Mouse (Mus musculus): Measurements from ENCODE around the gene Atrnl1. TPM values are rescaled to one million over a fixed set of nuclear protein-coding genes. Genes with fewer than 3 reads are reported as not detected.
"Not testable (repeated sequence)": the region's sequence is repeated elsewhere in the genome, so short reads cannot be mapped to it uniquely, and the experiment has no call there.

The Atrnl1 gene
- total RNA-seq, 2 experiments from 2014 or later, result 7.1 to 8.0 TPM

GRCm38 (mm10) chr19:58043120-58043519, 432.3 kb downstream of the Atrnl1 start:
- Histone ChIP-seq H3K4me3 (no peak overlapping the region), H3K27ac (no peak overlapping the region)
- no peak for TF ChIP-seq CTCF (IDR thresholded peaks at IDR 0.05)
- intact Hi-C loops (cut with DNase I), result no loop called here
- DNase-seq, result no peak

- Histone ChIP-seq H3K27ac (no peak overlapping the region), H3K4me3 (no peak overlapping the region)
- intact Hi-C loops (cut with DNase I), result no loop called here
- TF ChIP-seq CTCF (IDR thresholded peaks at IDR 0.05), result no peak
- DNase-seq, result no peak
Observed at GRCm38 (mm10) chr19:58043550-58043949, 432.7 kb downstream of the Atrnl1 start.

GRCm38 (mm10) chr19:58044816-58045215, 434.0 kb downstream of the Atrnl1 start:
- no peak for TF ChIP-seq CTCF (IDR thresholded peaks at IDR 0.05)
- H3K27ac ChIP-seq, result no peak overlapping the region
- no peak overlapping the region for H3K4me3 ChIP-seq
- intact Hi-C loops (cut with DNase I), result no loop called here
- DNase-seq, result no peak

- intact Hi-C loops (cut with DNase I), result no loop called here
- DNase-seq, result no peak
- no peak for TF ChIP-seq CTCF (IDR thresholded peaks at IDR 0.05)
- Histone ChIP-seq H3K4me3 (no peak overlapping the region), H3K27ac (no peak overlapping the region)
Observed at GRCm38 (mm10) chr19:58046656-58047055, 435.8 kb downstream of the Atrnl1 start.

- H3K4me3 ChIP-seq; H3K27ac ChIP-seq; DNase-seq; intact Hi-C loops (cut with DNase I): not testable (repeated sequence)
Observed at GRCm38 (mm10) chr19:58050410-58050809, 439.6 kb downstream of the Atrnl1 start.

GRCm38 (mm10) chr19:58050986-58051385, 440.2 kb downstream of the Atrnl1 start:
- intact Hi-C loops (cut with DNase I), result no loop called here
- Histone ChIP-seq H3K4me3 (no peak overlapping the region), H3K27ac (no peak overlapping the region)
- no peak for DNase-seq
- TF ChIP-seq CTCF (IDR thresholded peaks at IDR 0.05), result no peak

GRCm38 (mm10) chr19:58051905-58052304, 441.1 kb downstream of the Atrnl1 start:
- no peak for DNase-seq
- Histone ChIP-seq H3K4me3 (no peak overlapping the region), H3K27ac (no peak overlapping the region)
- intact Hi-C loops (cut with DNase I), result no loop called here
- TF ChIP-seq CTCF (IDR thresholded peaks at IDR 0.05), result no peak

- no peak overlapping the region for H3K27ac ChIP-seq
- H3K4me3 ChIP-seq, result no peak overlapping the region
- intact Hi-C loops (cut with DNase I), result no loop called here
- DNase-seq, result no peak
- no peak for TF ChIP-seq CTCF (IDR thresholded peaks at IDR 0.05)
Observed at GRCm38 (mm10) chr19:58052444-58053135, 441.8 kb downstream of the Atrnl1 start.

- TF ChIP-seq CTCF (IDR thresholded peaks at IDR 0.05), result no peak
- intact Hi-C loops (cut with DNase I), result no loop called here
Observed at GRCm38 (mm10) chr19:58059719-58060118, 448.9 kb downstream of the Atrnl1 start.

GRCm38 (mm10) chr19:58060199-58060853, 449.5 kb downstream of the Atrnl1 start:
- TF ChIP-seq CTCF (IDR thresholded peaks at IDR 0.05), result no peak
- DNase-seq, result no peak
- H3K4me3 ChIP-seq, result peak overlapping the region; percentile 52
- H3K27ac ChIP-seq, result peak overlapping the region; percentile 62
- intact Hi-C loops (cut with DNase I), result no loop called here

More at GRCm38 (mm10) chr19:58059719-58060118, 448.9 kb downstream of the Atrnl1 start:
- no peak overlapping the region for H3K4me3 ChIP-seq
- no peak overlapping the region for H3K27ac ChIP-seq
- no peak for DNase-seq

GRCm38 (mm10) chr19:58060854-58061358, 450.1 kb downstream of the Atrnl1 start:
- intact Hi-C loops (cut with DNase I), result no loop called here
- peak overlapping the region; percentile 52 for H3K4me3 ChIP-seq
- DNase-seq, result peak; percentile 81

GRCm38 (mm10) chr19:58061933-58062332, 451.1 kb downstream of the Atrnl1 start:
- H3K27ac ChIP-seq, result no peak overlapping the region
- intact Hi-C loops (cut with DNase I), result no loop called here

More at GRCm38 (mm10) chr19:58060854-58061358, 450.1 kb downstream of the Atrnl1 start:
- peak overlapping the region; percentile 62 for H3K27ac ChIP-seq
- no peak for TF ChIP-seq CTCF (IDR thresholded peaks at IDR 0.05)

GRCm38 (mm10) chr19:58063541-58063940, 452.7 kb downstream of the Atrnl1 start:
- no peak overlapping the region for H3K4me3 ChIP-seq
- no peak for DNase-seq
- no peak overlapping the region for H3K27ac ChIP-seq
- intact Hi-C loops (cut with DNase I), result no loop called here
- TF ChIP-seq CTCF (IDR thresholded peaks at IDR 0.05), result no peak

More at GRCm38 (mm10) chr19:58061933-58062332, 451.1 kb downstream of the Atrnl1 start:
- DNase-seq, result no peak
- no peak overlapping the region for H3K4me3 ChIP-seq
- no peak for TF ChIP-seq CTCF (IDR thresholded peaks at IDR 0.05)
